In genomic region chr16:93281715-93282114, GRCm38 (mm10) we compare ENCODE assay signal across 27 mouse cellular contexts.
DNase-seq lines count a peak whose midpoint lies in the region; ATAC-seq and TF ChIP-seq lines count a peak whose summit lies in the region.
"Had no signal": no experiment of that assay in that cellular context is flagged by ENCODE, and none has a peak within 500 bp of the region (broad histone marks: within the 10 kb centered on the region; RNA-seq: fewer than 3 reads in every experiment).

No protein-coding gene starts in this region.

- no peak overlapping the region for H3K27ac ChIP-seq in forebrain, embryonic 14.5 days (ENCODE audit: low read depth, low read length)
- no peak overlapping the region for H3K27ac ChIP-seq in forebrain, embryonic 10.5 days
- H3K27ac ChIP-seq in hindbrain, embryonic 11.5 days (ENCODE audit: low read depth, low read length): no peak overlapping the region
- no peak overlapping the region for H3K27ac ChIP-seq in hindbrain, embryonic 16.5 days (ENCODE audit: low read depth, low read length)
- H3K27ac ChIP-seq in midbrain, embryonic 14.5 days (replicated peaks; ENCODE audit: low read depth, low read length): no peak overlapping the region
- H3K27ac ChIP-seq in midbrain, embryonic 16.5 days (ENCODE audit: low read length): no peak overlapping the region
- H3K27ac ChIP-seq: embryonic facial prominence, embryonic 12.5 days; heart, embryonic 10.5 days; limb, embryonic 13.5 days; lung, embryonic 15.5 days; neural tube, embryonic 12.5 days had no signal

- no peaks in the 10 kb centered on the region for H3K36me3 ChIP-seq in forebrain, embryonic 14.5 days (ENCODE audit: control insufficient read depth, insufficient read depth, low read length)
- no peaks in the 10 kb centered on the region for H3K36me3 ChIP-seq in forebrain, embryonic 10.5 days (replicated peaks)
- H3K36me3 ChIP-seq in hindbrain, embryonic 11.5 days (ENCODE audit: control insufficient read depth, insufficient read depth, low read length): no peaks in the 10 kb centered on the region
- H3K36me3 ChIP-seq in hindbrain, embryonic 16.5 days (ENCODE audit: control insufficient read depth, insufficient read depth, low read length): no peaks in the 10 kb centered on the region
- H3K36me3 ChIP-seq in midbrain, embryonic 14.5 days (ENCODE audit: control insufficient read depth, insufficient read depth, low read length): no peaks in the 10 kb centered on the region
- H3K36me3 ChIP-seq in midbrain, embryonic 16.5 days (ENCODE audit: control insufficient read depth, insufficient read depth, low read length): no peaks in the 10 kb centered on the region
- H3K36me3 ChIP-seq: embryonic facial prominence, embryonic 12.5 days; heart, embryonic 10.5 days; limb, embryonic 13.5 days; lung, embryonic 15.5 days; neural tube, embryonic 12.5 days had no signal

- ATAC-seq in forebrain, embryonic 14.5 days: peak; percentile 74
- ATAC-seq in hindbrain, embryonic 11.5 days (ENCODE audit: low FRiP score): no peak
- no peak for ATAC-seq in hindbrain, embryonic 16.5 days
- ATAC-seq in midbrain, embryonic 14.5 days (ENCODE audit: low FRiP score, low TSS enrichment): no peak; the same call in 1 of the 2 replicates
- no peak for ATAC-seq in midbrain, embryonic 16.5 days
- ATAC-seq: activated CD4-positive, CD25-positive, alpha-beta regulatory T cell, adult 4 months; inflammation-experienced regulatory T-cells, adult 6 months had no signal

- no peak for TF ChIP-seq CTCF in brain, embryonic 14.5 days (IDR thresholded peaks at IDR 0.05; ENCODE audit: borderline replicate concordance, extremely low read depth, insufficient read depth, insufficient read length)

- DNase-seq in forebrain, embryonic 14.5 days (ENCODE audit: low spot score): peak; percentile 64
- DNase-seq in forebrain, embryonic 10.5 days (ENCODE audit: extremely low spot score, low spot score): no peak
- peak; percentile 15 for DNase-seq in hindbrain, embryonic 11.5 days (ENCODE audit: low spot score)
- DNase-seq in midbrain, embryonic 14.5 days: peak; percentile 55
- peak; percentile 79 for DNase-seq in brain, embryonic 14.5 days (ENCODE audit: low read depth)
- no peak for DNase-seq in spleen, postnatal 4 days (ENCODE audit: low spot score in 2 of 2)
- DNase-seq: adrenal gland, adult 2 months; adrenal gland, postnatal 36 days; cerebellum, adult 8-10 months; embryo, embryonic 11 days; gastrocnemius, postnatal 14 days; heart, postnatal 4 days; kidney, adult 11 months; kidney, postnatal 25 days; right cerebral cortex, adult 18-20 months; thymus, postnatal 4 days had no signal

- H3K9me3 ChIP-seq in forebrain, embryonic 14.5 days (replicated peaks; ENCODE audit: control insufficient read depth, low read length): 0 out of 2 replicates have a peak, but pooled peaks cover 3% of the 10 kb centered on the region
- H3K9me3 ChIP-seq in forebrain, embryonic 10.5 days: no peaks in the 10 kb centered on the region
- H3K9me3 ChIP-seq in hindbrain, embryonic 11.5 days (ENCODE audit: control insufficient read depth, low read length): no peaks in the 10 kb centered on the region
- H3K9me3 ChIP-seq in hindbrain, embryonic 16.5 days (ENCODE audit: control insufficient read depth, low read length): no peaks in the 10 kb centered on the region
- no peaks in the 10 kb centered on the region for H3K9me3 ChIP-seq in midbrain, embryonic 14.5 days (ENCODE audit: control insufficient read depth, low read length)
- H3K9me3 ChIP-seq in midbrain, embryonic 16.5 days (replicated peaks; ENCODE audit: control insufficient read depth, low read length, poor library complexity, severe bottlenecking): no peaks in the 10 kb centered on the region
- H3K9me3 ChIP-seq: embryonic facial prominence, embryonic 12.5 days; heart, embryonic 10.5 days; lung, embryonic 15.5 days; neural tube, embryonic 12.5 days had no signal

- WGBS in forebrain, embryonic 14.5 days: 15% methylated on average over 1 of the region's 1 CpGs
- 30% methylated on average over 1 of the region's 1 CpGs for WGBS in forebrain, embryonic 10.5 days
- 26% methylated on average over 1 of the region's 1 CpGs for WGBS in hindbrain, embryonic 11.5 days
- WGBS in hindbrain, embryonic 16.5 days: 23% methylated on average over 1 of the region's 1 CpGs
- 5% methylated on average over 1 of the region's 1 CpGs for WGBS in midbrain, embryonic 14.5 days
- 3% methylated on average over 1 of the region's 1 CpGs for WGBS in midbrain, embryonic 16.5 days

- H3K27me3 ChIP-seq in forebrain, embryonic 14.5 days (replicated peaks; ENCODE audit: control insufficient read depth, insufficient read depth, low read length): no peaks in the 10 kb centered on the region
- H3K27me3 ChIP-seq in forebrain, embryonic 10.5 days (ENCODE audit: poor library complexity, severe bottlenecking): no peaks in the 10 kb centered on the region
- no peaks in the 10 kb centered on the region for H3K27me3 ChIP-seq in hindbrain, embryonic 11.5 days (ENCODE audit: control insufficient read depth, insufficient read depth, low read length)
- H3K27me3 ChIP-seq in hindbrain, embryonic 16.5 days (replicated peaks; ENCODE audit: control insufficient read depth, insufficient read depth, low read length): no peaks in the 10 kb centered on the region
- no peaks in the 10 kb centered on the region for H3K27me3 ChIP-seq in midbrain, embryonic 14.5 days (ENCODE audit: control insufficient read depth, insufficient read depth, low read length)
- H3K27me3 ChIP-seq in midbrain, embryonic 16.5 days (ENCODE audit: control insufficient read depth, insufficient read depth, low read depth, low read length): no peaks in the 10 kb centered on the region
- H3K27me3 ChIP-seq: lung, embryonic 15.5 days; neural tube, embryonic 12.5 days had no signal

- TF ChIP-seq POLR2A in brain, embryonic 14.5 days (IDR thresholded peaks at IDR 0.05; ENCODE audit: borderline replicate concordance, extremely low read depth, insufficient read depth, insufficient read length, poor library complexity, severe bottlenecking): no peak

- 0 out of 2 replicates have a peak, but pooled peaks cover 2% of the 10 kb centered on the region for H3K4me1 ChIP-seq in forebrain, embryonic 14.5 days (ENCODE audit: control insufficient read depth, insufficient read depth, low read length)
- H3K4me1 ChIP-seq in forebrain, embryonic 10.5 days: no peaks in the 10 kb centered on the region
- H3K4me1 ChIP-seq in hindbrain, embryonic 11.5 days (replicated peaks; ENCODE audit: control insufficient read depth, insufficient read depth, low read length): no peaks in the 10 kb centered on the region
- H3K4me1 ChIP-seq in hindbrain, embryonic 16.5 days (ENCODE audit: control insufficient read depth, insufficient read depth, low read depth, low read length): no peaks in the 10 kb centered on the region; the same call in 1 of the 2 replicates
- no peaks in the 10 kb centered on the region for H3K4me1 ChIP-seq in midbrain, embryonic 14.5 days (ENCODE audit: control insufficient read depth, insufficient read depth, low read length)
- no peaks in the 10 kb centered on the region for H3K4me1 ChIP-seq in midbrain, embryonic 16.5 days (ENCODE audit: control insufficient read depth, insufficient read depth, low read length)
- H3K4me1 ChIP-seq: heart, embryonic 10.5 days; lung, embryonic 15.5 days had no signal

- H3K4me3 ChIP-seq in forebrain, embryonic 14.5 days (ENCODE audit: low read depth, low read length): no peak overlapping the region
- H3K4me3 ChIP-seq in forebrain, embryonic 10.5 days: no peak overlapping the region
- no peak overlapping the region for H3K4me3 ChIP-seq in hindbrain, embryonic 11.5 days (ENCODE audit: low read depth, low read length)
- H3K4me3 ChIP-seq in hindbrain, embryonic 16.5 days (ENCODE audit: low read length): no peak overlapping the region
- H3K4me3 ChIP-seq in midbrain, embryonic 14.5 days (replicated peaks; ENCODE audit: low read depth, low read length): no peak overlapping the region
- no peak overlapping the region for H3K4me3 ChIP-seq in midbrain, embryonic 16.5 days (ENCODE audit: low read depth, low read length)
- H3K4me3 ChIP-seq: embryonic facial prominence, embryonic 12.5 days; heart, embryonic 10.5 days; limb, embryonic 13.5 days; lung, embryonic 15.5 days; neural tube, embryonic 12.5 days had no signal

- no peak overlapping the region for H3K9ac ChIP-seq in forebrain, embryonic 14.5 days (ENCODE audit: low read length)
- no peak overlapping the region for H3K9ac ChIP-seq in hindbrain, embryonic 11.5 days (ENCODE audit: low read depth, low read length)
- no peak overlapping the region for H3K9ac ChIP-seq in hindbrain, embryonic 16.5 days (ENCODE audit: low read depth, low read length)
- no peak overlapping the region for H3K9ac ChIP-seq in midbrain, embryonic 14.5 days (replicated peaks; ENCODE audit: low read length)
- H3K9ac ChIP-seq in midbrain, embryonic 16.5 days (ENCODE audit: low read depth, low read length): no peak overlapping the region
- H3K9ac ChIP-seq: embryonic facial prominence, embryonic 12.5 days; limb, embryonic 13.5 days; lung, embryonic 15.5 days; neural tube, embryonic 12.5 days had no signal

- H3K4me2 ChIP-seq in forebrain, embryonic 14.5 days (ENCODE audit: low read length): no peak overlapping the region
- no peak overlapping the region for H3K4me2 ChIP-seq in hindbrain, embryonic 11.5 days (replicated peaks; ENCODE audit: low read depth, low read length)
- no peak overlapping the region for H3K4me2 ChIP-seq in hindbrain, embryonic 16.5 days (ENCODE audit: low read length)
- H3K4me2 ChIP-seq in midbrain, embryonic 14.5 days (ENCODE audit: low read length): no peak overlapping the region
- no peak overlapping the region for H3K4me2 ChIP-seq in midbrain, embryonic 16.5 days (ENCODE audit: low read length)
- H3K4me2 ChIP-seq: embryonic facial prominence, embryonic 12.5 days; limb, embryonic 13.5 days; liver, embryonic 11.5 days; lung, embryonic 15.5 days; midbrain, embryonic 11.5 days; neural tube, embryonic 12.5 days had no signal

Comparison
In these comparisons a context has a peak if more than half of its experiments do, and no peak if none do; other contexts are left out.
1. DNase-seq: peak in forebrain, embryonic 14.5 days (single experiment), hindbrain, embryonic 11.5 days (single experiment), midbrain, embryonic 14.5 days (single experiment) and brain, embryonic 14.5 days (single experiment); none in forebrain, embryonic 10.5 days (single experiment) and spleen, postnatal 4 days (0 of 2).